Mouse (Mus musculus): ENCODE measurements around the gene Papolb.

- no peak for TF ChIP-seq CTCF (IDR thresholded peaks at IDR 0.05; ENCODE audit: low read depth, low read length)
- no peak for TF ChIP-seq POLR2A (IDR thresholded peaks at IDR 0.05; ENCODE audit: extremely low read depth, insufficient read depth, low read length)
Measured at GRCm38 (mm10) chr5:142556721-142557120, 26.8 kb upstream of the Papolb start.

Measured in liver, adult 2 months (tissue).